Mouse (Mus musculus): ENCODE data around the gene Kifc3. TPM values are rescaled to one million over a fixed set of nuclear protein-coding genes. Genes with fewer than 3 reads are reported as not detected.

The Kifc3 gene
- polyA plus RNA-seq, 1 experiment from 2014 or later: 21.6 TPM

DNA sequence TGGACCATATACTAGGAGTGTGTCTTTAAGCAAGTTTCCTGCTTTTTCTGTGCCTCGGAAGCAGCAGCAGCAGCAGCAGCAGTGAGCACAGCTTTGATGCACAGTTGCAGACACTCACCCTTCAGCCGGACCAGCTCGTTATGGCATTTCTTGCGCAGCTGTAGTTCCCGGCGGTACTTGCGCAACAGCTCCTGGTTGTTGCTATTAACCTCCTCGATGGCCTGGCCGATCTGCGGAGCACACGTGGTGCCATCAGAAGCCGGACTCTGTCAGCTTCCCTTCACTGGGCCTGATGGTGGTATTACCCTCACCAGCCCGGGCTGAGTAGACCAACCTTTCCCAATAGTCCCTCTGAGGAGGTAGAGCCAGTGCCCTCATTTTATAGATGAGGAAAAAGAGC lies 95.3 kb downstream of the Kifc3 start:
- Histone ChIP-seq H3K4me3 (ENCODE audit: low read depth, low read length) (no peak overlapping the region), H3K36me3 (ENCODE audit: control insufficient read depth, insufficient read depth, low read length) (peaks cover 32% of the 10 kb centered on the region), H3K9me3 (ENCODE audit: control insufficient read depth, low read length) (no peaks in the 10 kb centered on the region), H3K9ac (ENCODE audit: low read length) (no peak overlapping the region), H3K27ac (ENCODE audit: low read depth) (no peak overlapping the region), H3K4me2 (ENCODE audit: low read length) (no peak overlapping the region), H3K27me3 (replicated peaks; ENCODE audit: control insufficient read depth, insufficient read depth, low read length) (no peaks in the 10 kb centered on the region), H3K4me1 (replicated peaks; ENCODE audit: control insufficient read depth, insufficient read depth, low read length) (no peaks in the 10 kb centered on the region)
- ATAC-seq (replicated peaks; ENCODE audit: low FRiP score, low TSS enrichment, low read depth) (no peak), DNase-seq (ENCODE audit: low spot score) (no peak)
- WGBS: 92% methylated on average over 13 of the region's 13 CpGs

DNA sequence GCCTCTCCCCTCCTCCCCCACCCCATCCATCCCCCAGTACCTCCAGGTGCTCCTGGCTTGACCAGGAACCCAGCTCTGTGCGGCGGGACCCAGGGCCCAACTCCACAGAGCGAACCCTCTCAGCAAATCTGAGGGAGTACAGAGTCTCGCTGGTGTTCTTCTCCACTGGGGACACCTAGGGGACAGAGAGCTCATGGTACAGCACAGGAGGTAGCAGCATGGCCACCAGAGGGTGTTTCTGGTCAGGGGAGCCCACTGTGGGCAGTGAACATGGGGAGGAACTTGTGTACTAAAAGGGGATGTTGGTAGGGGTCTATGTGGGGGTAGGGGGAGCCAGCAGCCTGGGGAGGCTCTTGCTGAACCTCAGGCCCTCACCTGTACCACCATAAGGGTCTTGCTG lies 100.6 kb downstream of the Kifc3 start:
- H3K27ac ChIP-seq (ENCODE audit: low read depth): no peak overlapping the region
- no peak overlapping the region for H3K4me2 ChIP-seq (ENCODE audit: low read length)
- DNase-seq (ENCODE audit: low spot score) (no peak), ATAC-seq (replicated peaks; ENCODE audit: low FRiP score, low TSS enrichment, low read depth) (no peak)
- H3K9me3 ChIP-seq (ENCODE audit: control insufficient read depth, low read length): no peaks in the 10 kb centered on the region
- no peak overlapping the region for H3K9ac ChIP-seq (ENCODE audit: low read length)
- H3K36me3 ChIP-seq (ENCODE audit: control insufficient read depth, insufficient read depth, low read length): peaks cover 67% of the 10 kb centered on the region
- no peaks in the 10 kb centered on the region for H3K4me1 ChIP-seq (replicated peaks; ENCODE audit: control insufficient read depth, insufficient read depth, low read length)
- 77% methylated on average over 4 of the region's 4 CpGs for WGBS
- H3K27me3 ChIP-seq (replicated peaks; ENCODE audit: control insufficient read depth, insufficient read depth, low read length): no peaks in the 10 kb centered on the region
- H3K4me3 ChIP-seq (ENCODE audit: low read depth, low read length): no peak overlapping the region

DNA sequence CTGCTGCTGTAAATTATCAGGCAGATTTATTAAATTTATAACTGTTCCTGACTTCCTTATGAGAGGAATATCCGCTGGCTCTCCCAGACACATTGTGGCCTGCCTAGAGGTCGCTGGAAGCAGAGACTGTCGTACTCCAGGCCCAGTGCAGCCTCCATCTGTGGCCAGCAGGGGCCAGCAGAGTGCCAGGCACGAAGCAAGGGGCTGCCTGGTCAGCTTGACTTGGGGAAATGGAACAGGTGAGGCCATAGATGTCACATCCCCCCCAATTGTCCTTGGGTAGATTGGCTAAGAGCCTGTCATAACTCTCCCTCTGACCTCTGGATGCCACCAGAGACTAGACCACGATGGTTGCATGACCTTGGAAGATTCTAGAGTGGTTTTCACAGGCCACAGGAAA lies 103.6 kb downstream of the Kifc3 start:
- WGBS: 12% methylated on average over 5 of the region's 5 CpGs
- 0 out of 2 replicates have a peak, but pooled peaks have one; percentile 51 for ATAC-seq (replicated peaks; ENCODE audit: low FRiP score, low TSS enrichment, low read depth)

DNA sequence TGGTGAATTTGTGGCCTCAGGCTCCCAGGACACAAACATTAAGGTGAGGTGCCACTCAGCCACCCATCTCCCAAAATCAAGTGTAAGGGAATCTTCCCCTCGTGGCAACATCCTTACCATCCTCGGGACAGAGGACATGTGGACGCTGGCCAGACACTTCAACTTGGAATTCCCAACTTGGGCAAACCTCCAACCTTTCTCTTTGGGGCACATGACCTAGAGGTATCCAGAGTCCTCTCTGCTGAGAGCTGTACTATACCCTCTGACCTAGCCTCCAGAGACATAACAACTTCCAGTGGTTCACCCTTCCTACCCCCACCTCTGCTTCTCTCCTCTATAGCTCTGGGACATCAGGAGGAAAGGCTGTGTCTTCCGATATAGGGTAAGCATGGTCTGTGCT lies 109.0 kb downstream of the Kifc3 start:
- DNase-seq (ENCODE audit: low spot score) (no peak), ATAC-seq (replicated peaks; ENCODE audit: low FRiP score, low TSS enrichment, low read depth) (no peak)
- Histone ChIP-seq H3K4me2 (ENCODE audit: low read length) (no peak overlapping the region), H3K27ac (ENCODE audit: low read depth) (no peak overlapping the region), H3K36me3 (ENCODE audit: control insufficient read depth, insufficient read depth, low read length) (peaks cover 83% of the 10 kb centered on the region), H3K9ac (ENCODE audit: low read length) (no peak overlapping the region), H3K27me3 (replicated peaks; ENCODE audit: control insufficient read depth, insufficient read depth, low read length) (no peaks in the 10 kb centered on the region), H3K9me3 (ENCODE audit: control insufficient read depth, low read length) (no peaks in the 10 kb centered on the region), H3K4me1 (replicated peaks; ENCODE audit: control insufficient read depth, insufficient read depth, low read length) (no peaks in the 10 kb centered on the region), H3K4me3 (ENCODE audit: low read depth, low read length) (no peak overlapping the region)
- WGBS: 81% methylated on average over 4 of the region's 4 CpGs

More for the DNA sequence above, 103.6 kb downstream of the Kifc3 start:
- H3K9ac ChIP-seq (ENCODE audit: low read length): no peak overlapping the region
- DNase-seq (ENCODE audit: low spot score): peak; percentile 82
- no peak overlapping the region for H3K27ac ChIP-seq (ENCODE audit: low read depth)
- H3K4me3 ChIP-seq (ENCODE audit: low read depth, low read length): no peak overlapping the region
- H3K27me3 ChIP-seq (replicated peaks; ENCODE audit: control insufficient read depth, insufficient read depth, low read length): no peaks in the 10 kb centered on the region
- H3K36me3 ChIP-seq (ENCODE audit: control insufficient read depth, insufficient read depth, low read length): peaks cover 79% of the 10 kb centered on the region
- no peaks in the 10 kb centered on the region for H3K4me1 ChIP-seq (replicated peaks; ENCODE audit: control insufficient read depth, insufficient read depth, low read length)
- H3K4me2 ChIP-seq (ENCODE audit: low read length): no peak overlapping the region
- no peaks in the 10 kb centered on the region for H3K9me3 ChIP-seq (ENCODE audit: control insufficient read depth, low read length)

DNA sequence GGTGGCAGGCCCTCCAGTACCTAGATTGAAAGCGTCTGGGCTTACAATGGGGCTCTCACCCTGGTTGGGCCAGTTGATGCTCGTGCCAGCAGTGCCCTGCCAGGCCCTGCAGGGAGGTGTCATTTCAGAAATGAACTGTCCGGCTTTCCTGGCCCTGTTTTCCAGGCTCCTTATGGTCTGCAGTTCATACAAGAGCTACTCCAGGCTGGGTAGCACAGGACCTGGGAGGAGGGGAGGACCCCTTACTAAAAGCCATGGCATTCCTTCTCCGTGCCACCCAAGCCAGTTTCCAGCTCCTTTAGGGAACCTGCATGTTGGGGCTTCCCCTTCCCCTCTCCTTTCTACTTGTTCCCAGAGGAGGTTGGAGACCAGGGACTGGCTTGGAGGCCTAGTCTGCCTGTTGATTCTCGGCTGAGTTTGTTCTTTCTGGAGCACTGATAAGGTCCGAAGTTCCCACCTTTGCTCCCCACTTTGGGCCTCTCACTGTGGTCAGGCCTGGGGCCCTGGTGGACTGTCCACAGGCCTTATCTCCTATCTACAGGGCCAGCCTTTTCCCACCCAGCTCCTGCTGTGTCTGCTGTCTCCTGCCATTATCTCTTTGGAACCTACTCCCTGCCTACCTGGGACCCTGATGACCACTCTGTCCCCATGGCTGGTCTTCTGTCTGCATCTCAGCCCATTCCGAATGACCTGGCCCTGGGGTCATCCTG lies 117.0 kb downstream of the Kifc3 start:
- ATAC-seq (replicated peaks; ENCODE audit: low FRiP score, low TSS enrichment, low read depth): no peak
- H3K27ac ChIP-seq (ENCODE audit: low read depth): no peak overlapping the region
- H3K36me3 ChIP-seq (ENCODE audit: control insufficient read depth, insufficient read depth, low read length): peaks cover 61% of the 10 kb centered on the region
- DNase-seq (ENCODE audit: low spot score): no peak
- WGBS: 92% methylated on average over 7 of the region's 7 CpGs
- no peak overlapping the region for H3K4me3 ChIP-seq (ENCODE audit: low read depth, low read length)
- H3K9me3 ChIP-seq (ENCODE audit: control insufficient read depth, low read length): no peaks in the 10 kb centered on the region
- H3K27me3 ChIP-seq (replicated peaks; ENCODE audit: control insufficient read depth, insufficient read depth, low read length): no peaks in the 10 kb centered on the region
- H3K4me2 ChIP-seq (ENCODE audit: low read length): no peak overlapping the region
- H3K9ac ChIP-seq (ENCODE audit: low read length): no peak overlapping the region
- H3K4me1 ChIP-seq (replicated peaks; ENCODE audit: control insufficient read depth, insufficient read depth, low read length): peaks cover 7% of the 10 kb centered on the region

DNA sequence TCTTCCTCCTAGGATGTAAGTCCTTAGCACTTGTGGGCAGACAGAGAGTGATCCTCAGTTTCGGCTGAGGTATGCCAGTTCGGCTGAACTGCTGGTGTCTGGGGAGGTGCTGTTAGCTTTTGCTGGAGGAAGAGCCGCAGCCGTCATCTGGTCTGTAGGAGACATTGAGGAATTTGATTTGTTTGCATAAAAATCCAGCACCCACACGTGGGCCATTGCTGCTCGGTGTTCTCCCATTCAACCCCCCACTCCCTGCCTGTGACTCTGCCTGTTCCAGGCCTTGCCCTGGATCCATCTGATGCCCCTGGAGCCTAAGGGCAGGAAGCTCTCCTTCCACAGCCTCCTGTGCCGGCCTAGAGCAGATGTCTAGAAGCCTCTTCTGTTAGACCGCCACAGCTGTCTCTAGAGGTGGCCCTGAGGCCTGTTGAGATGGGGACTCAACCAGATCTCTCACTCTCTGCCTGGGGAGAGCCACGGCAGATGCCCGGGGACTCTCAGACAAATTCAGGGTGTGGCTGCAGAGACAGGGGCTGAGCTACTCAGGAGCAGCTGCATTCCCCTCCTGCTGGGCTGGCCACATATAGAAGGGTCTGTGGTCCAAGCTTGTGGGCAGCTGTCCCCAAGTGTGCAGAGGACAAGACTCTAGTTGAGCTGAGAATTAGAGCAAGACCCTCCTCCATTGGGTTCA lies 117.7 kb downstream of the Kifc3 start:
- H3K27ac ChIP-seq (ENCODE audit: low read depth): no peak overlapping the region
- H3K9ac ChIP-seq (ENCODE audit: low read length): no peak overlapping the region
- DNase-seq (ENCODE audit: low spot score) (no peak), ATAC-seq (replicated peaks; ENCODE audit: low FRiP score, low TSS enrichment, low read depth) (no peak)
- H3K9me3 ChIP-seq (ENCODE audit: control insufficient read depth, low read length): no peaks in the 10 kb centered on the region
- H3K27me3 ChIP-seq (replicated peaks; ENCODE audit: control insufficient read depth, insufficient read depth, low read length): no peaks in the 10 kb centered on the region
- WGBS: 82% methylated on average over 10 of the region's 10 CpGs
- H3K4me1 ChIP-seq (replicated peaks; ENCODE audit: control insufficient read depth, insufficient read depth, low read length): peaks cover 7% of the 10 kb centered on the region
- peaks cover 54% of the 10 kb centered on the region for H3K36me3 ChIP-seq (ENCODE audit: control insufficient read depth, insufficient read depth, low read length)
- no peak overlapping the region for H3K4me3 ChIP-seq (ENCODE audit: low read depth, low read length)
- H3K4me2 ChIP-seq (ENCODE audit: low read length): no peak overlapping the region

DNA sequence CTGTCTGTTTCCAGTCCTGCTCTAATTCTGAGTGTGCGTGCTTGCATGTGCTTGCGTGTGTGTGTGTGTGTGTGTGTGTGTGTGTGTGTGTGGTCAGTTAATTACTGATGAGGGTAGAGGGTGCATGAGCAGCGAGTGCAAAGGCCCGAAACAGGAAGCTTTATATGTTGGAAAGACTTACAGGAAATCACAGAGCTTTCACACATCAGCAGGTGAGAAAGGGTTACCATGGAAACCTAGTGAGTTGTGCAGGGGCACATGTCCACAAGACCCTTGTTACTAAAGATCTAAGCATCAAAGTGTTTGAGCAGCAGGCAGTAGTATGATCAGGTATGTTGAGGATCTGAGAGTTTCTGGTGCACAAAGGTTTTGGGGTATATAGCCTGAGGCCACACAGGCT lies 118.4 kb downstream of the Kifc3 start:
- 85% methylated on average over 4 of the region's 4 CpGs for WGBS
- no peak overlapping the region for H3K4me2 ChIP-seq (ENCODE audit: low read length)

DNA sequence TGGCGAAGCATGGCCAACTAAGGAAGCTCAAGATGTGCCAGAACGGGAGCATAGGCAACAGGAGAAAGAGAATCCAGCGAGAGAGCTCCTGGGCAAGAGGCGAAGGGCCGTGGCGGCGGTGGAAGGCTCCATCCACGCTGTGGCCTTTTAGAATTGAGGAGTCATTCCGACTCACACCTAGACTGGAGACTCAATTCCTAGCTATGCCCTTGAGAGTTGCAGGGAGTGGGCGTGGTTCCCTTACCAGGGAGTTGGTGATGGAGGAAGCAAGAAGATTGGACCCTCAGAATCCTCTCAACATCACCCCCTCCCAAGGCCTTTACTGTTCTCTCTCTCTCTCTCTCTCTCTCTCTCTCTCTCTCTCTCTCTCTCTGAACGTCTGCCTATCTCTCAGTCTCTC lies 121.0 kb downstream of the Kifc3 start:
- H3K4me3 ChIP-seq (ENCODE audit: low read depth, low read length): peak overlapping the region; percentile 71
- peaks cover 27% of the 10 kb centered on the region for H3K36me3 ChIP-seq (ENCODE audit: control insufficient read depth, insufficient read depth, low read length)
- H3K27me3 ChIP-seq (replicated peaks; ENCODE audit: control insufficient read depth, insufficient read depth, low read length): no peaks in the 10 kb centered on the region
- DNase-seq (ENCODE audit: low spot score) (no peak), ATAC-seq (replicated peaks; ENCODE audit: low FRiP score, low TSS enrichment, low read depth) (no peak)
- peak overlapping the region; percentile 72 for H3K27ac ChIP-seq (ENCODE audit: low read depth)
- H3K4me1 ChIP-seq (replicated peaks; ENCODE audit: control insufficient read depth, insufficient read depth, low read length): peaks cover 7% of the 10 kb centered on the region
- no peaks in the 10 kb centered on the region for H3K9me3 ChIP-seq (ENCODE audit: control insufficient read depth, low read length)
- WGBS: 7% methylated on average over 11 of the region's 11 CpGs
- H3K9ac ChIP-seq (ENCODE audit: low read length): peak overlapping the region; percentile 54
- peak overlapping the region; percentile 93 for H3K4me2 ChIP-seq (ENCODE audit: low read length)

More for the DNA sequence above, 118.4 kb downstream of the Kifc3 start:
- Histone ChIP-seq H3K9me3 (ENCODE audit: control insufficient read depth, low read length) (no peaks in the 10 kb centered on the region), H3K9ac (ENCODE audit: low read length) (no peak overlapping the region), H3K36me3 (ENCODE audit: control insufficient read depth, insufficient read depth, low read length) (peaks cover 50% of the 10 kb centered on the region), H3K27me3 (replicated peaks; ENCODE audit: control insufficient read depth, insufficient read depth, low read length) (no peaks in the 10 kb centered on the region), H3K4me3 (ENCODE audit: low read depth, low read length) (no peak overlapping the region), H3K4me1 (replicated peaks; ENCODE audit: control insufficient read depth, insufficient read depth, low read length) (peaks cover 7% of the 10 kb centered on the region), H3K27ac (ENCODE audit: low read depth) (no peak overlapping the region)
- DNase-seq (ENCODE audit: low spot score): no peak
- ATAC-seq (replicated peaks; ENCODE audit: low FRiP score, low TSS enrichment, low read depth): no peak

Measured in intestine, embryonic 14.5 days (tissue).